Mouse (Mus musculus) neural tube, embryonic 15.5 days (tissue): Measurements from ENCODE around the gene Ccdc120. TPM values are rescaled to one million over a fixed set of nuclear protein-coding genes. Genes with fewer than 3 reads are reported as not detected.

Experiments
- ATAC-seq: fragments of 200-750 bp; cut with Nextera tagmentation; 2 replicates; pipeline ENCODE4 v1.8.0; 2017; ENCODE audit warnings: mild to moderate bottlenecking, moderate TSS enrichment, moderate library complexity; ENCODE audit not compliant: low FRiP score
- H3K27ac ChIP-seq: fragments of 300-500 bp; sonication (generic); replicated peaks from 2 replicates; pipeline ENCODE4 v1.5.1; 2015; ENCODE audit warnings: mild to moderate bottlenecking, inconsistent platforms
- H3K27me3 ChIP-seq: fragments of 300-500 bp; sonication (generic); replicated peaks from 2 replicates; pipeline ENCODE4 v1.6.1; 2015; ENCODE audit warnings: inconsistent platforms
- H3K36me3 ChIP-seq: fragments of 300-500 bp; sonication (generic); 2 replicates; pipeline ENCODE4 v1.6.1; 2015; ENCODE audit warnings: inconsistent platforms
- H3K4me1 ChIP-seq: fragments of 300-500 bp; sonication (generic); 2 replicates; pipeline ENCODE4 v1.6.1; 2015; ENCODE audit warnings: inconsistent platforms
- H3K4me2 ChIP-seq: fragments of 300-500 bp; sonication (generic); 2 replicates; pipeline ENCODE4 v1.6.1; 2015; ENCODE audit warnings: inconsistent platforms, mild to moderate bottlenecking, moderate library complexity
- H3K4me3 ChIP-seq: fragments of 300-500 bp; sonication (generic); replicated peaks from 2 replicates; pipeline ENCODE4 v1.5.1; 2015; ENCODE audit warnings: mild to moderate bottlenecking, inconsistent platforms
- H3K9ac ChIP-seq: fragments of 300-500 bp; sonication (generic); replicated peaks from 2 replicates; pipeline ENCODE4 v1.6.1; 2015; ENCODE audit warnings: mild to moderate bottlenecking, inconsistent platforms
- H3K9me3 ChIP-seq: fragments of 300-500 bp; sonication (generic); replicated peaks from 2 replicates; pipeline ENCODE4 v1.6.1; 2016; ENCODE audit warnings: inconsistent platforms
- WGBS: fragments of 180-500 bp; shearing (Covaris S2); methylation state at CpG from one replicate; pipeline ENCODE4 v1.1.7; 2015; ENCODE audit warnings: mixed read lengths; 5-methylcytosine and 5-hydroxymethylcytosine counted together
- polyA plus RNA-seq: library from polyadenylated mRNA; unstranded; fragments of >200 nt; fragmentation: Nextera tagmentation; extraction: Ambion mirVana; gene quantifications from 2 replicates; pipeline ENCODE4 v1.2.1, GENCODE M21; 2015

Ccdc120 gene
- 50.8 and 56.3 TPM in 2 replicates for polyA plus RNA-seq

DNA sequence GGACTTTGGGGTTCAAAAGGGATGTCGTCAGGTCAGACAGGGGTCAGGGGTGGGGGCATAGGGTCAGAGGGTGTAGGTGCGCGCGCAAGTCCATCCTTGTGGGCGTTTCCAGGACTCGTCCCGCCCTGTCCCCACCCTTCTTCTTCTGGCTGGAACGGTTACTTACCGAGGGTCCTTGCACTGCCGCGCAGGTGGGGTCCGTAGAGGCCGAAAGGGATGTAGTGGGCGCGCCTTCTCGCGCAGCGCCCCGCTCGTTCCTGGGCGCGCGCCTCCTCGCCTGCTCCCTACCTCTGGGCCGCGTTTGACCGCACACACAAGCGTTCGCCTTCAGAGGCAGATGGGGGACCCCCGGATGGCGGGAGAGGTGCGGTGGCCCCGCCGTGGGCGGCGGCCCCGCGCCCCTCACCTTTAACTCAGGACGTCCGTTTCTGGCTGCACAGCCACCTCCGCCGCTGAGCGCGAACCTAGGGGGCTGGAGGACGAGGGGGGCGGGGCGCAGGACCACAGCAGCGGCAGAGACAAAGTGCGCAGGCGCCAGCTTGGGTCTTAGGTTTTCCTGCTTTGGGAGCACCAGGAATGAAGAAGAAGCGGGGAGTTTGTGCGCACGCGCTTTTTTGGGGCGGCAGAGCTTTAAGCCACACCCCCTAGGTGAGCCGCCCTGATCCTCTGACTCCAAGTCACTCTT lies at the start of gene Ccdc120:
TSS of gene Ccdc120 (minus strand) at position 474 of the 685 bp plus-strand sequence.
- 10% methylated on average over 44 of the region's 56 CpGs for WGBS
- H3K27ac ChIP-seq, result peak within 1 kb of the TSS; percentile 76

DNA sequence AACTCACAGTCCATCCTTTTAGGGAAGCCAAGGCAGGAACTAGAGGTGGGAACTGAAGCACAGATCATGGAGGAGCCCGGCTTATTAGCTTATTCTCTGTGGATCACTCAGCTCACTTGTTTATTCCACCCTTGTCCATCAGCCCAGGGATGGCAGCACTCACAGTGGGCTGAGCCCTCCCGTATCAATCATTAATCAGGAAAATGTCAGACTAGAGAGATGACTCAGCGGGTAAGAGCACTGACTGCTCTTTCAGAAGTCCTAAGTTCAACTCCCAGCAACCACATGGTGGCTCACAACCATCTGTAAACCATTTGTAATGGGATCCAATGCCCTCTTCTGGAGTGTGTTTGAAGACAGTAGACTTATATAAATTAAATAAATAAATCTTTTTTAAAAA lies 46.6 kb upstream of the Ccdc120 start:
- WGBS, result 87% methylated on average over 3 of the region's 3 CpGs
- Histone ChIP-seq H3K4me1 (no peaks in the 10 kb centered on the region), H3K27me3 (no peaks in the 10 kb centered on the region), H3K4me3 (no peak overlapping the region), H3K36me3 (peaks cover 14% of the 10 kb centered on the region; the same call in 1 of the 2 replicates), H3K9me3 (no peaks in the 10 kb centered on the region), H3K4me2 (no peak overlapping the region), H3K27ac (no peak overlapping the region), H3K9ac (no peak overlapping the region)
- ATAC-seq, result no peak

More for the DNA sequence above, at the start of gene Ccdc120:
- no peaks in the 10 kb centered on the region for H3K36me3 ChIP-seq
- peak within 1 kb of the TSS; percentile 64 for H3K9ac ChIP-seq
- ATAC-seq, result peak; percentile 90
- H3K4me1 ChIP-seq, result peaks cover 10% of the 10 kb centered on the region
- H3K4me3 ChIP-seq, result peak within 1 kb of the TSS; percentile 63
- no peaks in the 10 kb centered on the region for H3K9me3 ChIP-seq
- no peaks in the 10 kb centered on the region for H3K27me3 ChIP-seq
- H3K4me2 ChIP-seq, result peak within 1 kb of the TSS; percentile 54

DNA sequence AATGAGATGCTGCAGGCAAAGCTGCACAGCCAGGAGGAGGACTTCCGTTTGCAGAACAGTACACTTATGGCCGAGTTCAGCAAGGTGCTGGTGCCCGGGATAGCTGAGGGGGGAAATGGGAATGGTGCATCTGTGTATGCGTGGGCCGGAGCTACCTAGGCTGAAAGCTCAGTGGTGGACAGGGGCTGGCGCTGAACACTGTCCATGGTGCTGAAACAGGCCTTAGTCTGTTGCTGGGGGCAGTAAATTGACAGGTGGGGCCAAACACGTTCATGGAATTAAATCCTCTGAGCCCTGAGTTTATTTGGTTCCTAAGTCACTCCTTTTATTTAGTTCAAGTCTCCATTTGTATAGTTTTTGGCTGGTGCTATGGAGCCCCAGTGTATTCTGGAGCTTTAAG lies 44.3 kb upstream of the Ccdc120 start:
- no peaks in the 10 kb centered on the region for H3K27me3 ChIP-seq
- 35% methylated on average over 7 of the region's 7 CpGs for WGBS

DNA sequence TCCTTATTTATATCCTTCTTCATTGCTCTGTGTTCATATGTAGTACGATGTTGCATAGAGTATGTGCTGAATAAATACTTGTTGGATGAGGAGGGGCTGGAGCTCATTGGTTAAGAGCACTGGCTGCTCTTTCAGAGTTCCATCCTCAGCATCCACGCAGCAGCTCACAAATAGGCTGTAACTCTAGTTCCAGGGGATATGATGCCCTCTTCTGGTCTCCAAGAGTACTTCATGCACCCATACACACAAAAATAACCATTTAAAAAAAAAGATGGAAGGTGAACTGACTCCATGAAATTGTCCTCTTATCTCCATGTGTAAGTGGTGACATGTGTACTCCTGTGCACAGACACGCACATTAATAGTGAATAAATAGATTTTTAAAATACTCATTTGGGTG lies 42.7 kb upstream of the Ccdc120 start:
- no peaks in the 10 kb centered on the region for H3K27me3 ChIP-seq
- no peak for ATAC-seq
- H3K9ac ChIP-seq, result no peak overlapping the region
- H3K27ac ChIP-seq, result no peak overlapping the region
- WGBS, result 55% methylated on average over 3 of the region's 3 CpGs
- H3K9me3 ChIP-seq, result no peaks in the 10 kb centered on the region
- peaks cover 10% of the 10 kb centered on the region for H3K4me1 ChIP-seq
- no peak overlapping the region for H3K4me3 ChIP-seq
- peaks cover 3% of the 10 kb centered on the region; the same call in 1 of the 2 replicates for H3K36me3 ChIP-seq
- no peak overlapping the region for H3K4me2 ChIP-seq

More for the DNA sequence above, 44.3 kb upstream of the Ccdc120 start:
- no peak overlapping the region for H3K4me2 ChIP-seq
- no peak overlapping the region for H3K4me3 ChIP-seq
- no peak for ATAC-seq
- no peak overlapping the region for H3K27ac ChIP-seq
- H3K9me3 ChIP-seq, result no peaks in the 10 kb centered on the region
- H3K4me1 ChIP-seq, result peaks cover 10% of the 10 kb centered on the region
- peaks cover 7% of the 10 kb centered on the region; the same call in 1 of the 2 replicates for H3K36me3 ChIP-seq
- no peak overlapping the region for H3K9ac ChIP-seq

DNA sequence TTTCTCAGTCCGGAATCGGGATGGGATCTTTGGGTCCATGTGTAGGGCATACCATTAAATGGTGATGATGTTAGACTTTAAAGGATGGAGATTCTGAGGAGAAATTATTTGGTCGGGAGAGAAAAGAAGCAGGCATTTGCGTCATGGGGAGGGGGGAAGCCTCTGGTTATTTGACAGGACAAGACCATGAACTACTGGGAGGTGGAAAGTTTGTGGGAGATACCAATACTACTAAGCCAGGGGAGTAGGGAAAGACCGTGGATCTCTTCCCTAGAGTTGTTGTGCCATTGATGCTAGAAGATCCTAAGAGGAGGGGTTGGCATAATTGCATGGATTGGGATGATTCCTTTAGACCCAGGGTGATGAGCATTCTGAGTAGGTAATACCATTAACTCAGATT lies 39.6 kb upstream of the Ccdc120 start:
- 24% methylated on average over 5 of the region's 5 CpGs for WGBS
- peak overlapping the region; percentile 56 for H3K9ac ChIP-seq
- H3K4me2 ChIP-seq, result peak overlapping the region; percentile 58
- no peaks in the 10 kb centered on the region for H3K9me3 ChIP-seq
- H3K27me3 ChIP-seq, result no peaks in the 10 kb centered on the region
- peak overlapping the region; percentile 54 for H3K4me3 ChIP-seq
- peak overlapping the region; percentile 71 for H3K27ac ChIP-seq
- peak; percentile 40 for ATAC-seq
- peaks cover 10% of the 10 kb centered on the region for H3K4me1 ChIP-seq
- H3K36me3 ChIP-seq, result no peaks in the 10 kb centered on the region; the same call in 1 of the 2 replicates

DNA sequence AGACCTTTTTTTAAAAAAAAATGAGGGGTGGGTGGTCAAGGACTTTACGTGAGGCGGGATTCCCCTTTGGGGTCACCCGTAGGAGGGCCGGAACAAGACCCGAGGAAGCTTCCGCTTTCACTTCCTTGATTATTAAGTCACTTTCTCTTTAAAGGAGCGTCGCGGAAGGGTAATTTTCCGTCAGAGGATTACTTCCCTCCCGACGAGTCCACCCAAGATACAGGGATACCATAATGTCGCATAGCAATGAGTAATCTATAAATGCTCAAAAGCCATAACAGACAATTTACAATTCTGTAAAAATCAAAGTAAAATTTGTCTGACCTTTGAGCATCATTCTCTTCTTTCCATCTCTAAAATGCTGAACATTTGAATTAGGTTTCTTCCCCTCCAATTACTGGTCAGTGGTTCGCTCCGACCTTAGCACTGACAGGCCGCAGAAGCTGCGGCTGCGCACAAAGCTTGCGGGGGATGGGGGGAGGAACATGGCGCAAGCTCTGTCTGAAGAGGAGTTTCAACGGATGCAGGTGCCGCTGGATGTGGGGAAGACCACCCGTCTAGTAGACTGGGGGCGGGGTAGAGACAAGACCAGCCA lies 38.9 kb upstream of the Ccdc120 start, which contains the start of gene Gripap1:
TSS of gene Gripap1 (plus strand) at position 224 of the 595 bp plus-strand sequence.
- H3K4me2 ChIP-seq, result peak within 1 kb of the TSS; percentile 58
- H3K4me3 ChIP-seq, result peak within 1 kb of the TSS; percentile 54
- peak within 1 kb of the TSS; percentile 56 for H3K9ac ChIP-seq
- WGBS, result 16% methylated on average over 24 of the region's 24 CpGs
- peaks cover 10% of the 10 kb centered on the region for H3K4me1 ChIP-seq
- ATAC-seq, result peak; percentile 92
- peak within 1 kb of the TSS; percentile 71 for H3K27ac ChIP-seq
- H3K27me3 ChIP-seq, result no peaks in the 10 kb centered on the region
- no peaks in the 10 kb centered on the region; the same call in 1 of the 2 replicates for H3K36me3 ChIP-seq
- no peaks in the 10 kb centered on the region for H3K9me3 ChIP-seq

DNA sequence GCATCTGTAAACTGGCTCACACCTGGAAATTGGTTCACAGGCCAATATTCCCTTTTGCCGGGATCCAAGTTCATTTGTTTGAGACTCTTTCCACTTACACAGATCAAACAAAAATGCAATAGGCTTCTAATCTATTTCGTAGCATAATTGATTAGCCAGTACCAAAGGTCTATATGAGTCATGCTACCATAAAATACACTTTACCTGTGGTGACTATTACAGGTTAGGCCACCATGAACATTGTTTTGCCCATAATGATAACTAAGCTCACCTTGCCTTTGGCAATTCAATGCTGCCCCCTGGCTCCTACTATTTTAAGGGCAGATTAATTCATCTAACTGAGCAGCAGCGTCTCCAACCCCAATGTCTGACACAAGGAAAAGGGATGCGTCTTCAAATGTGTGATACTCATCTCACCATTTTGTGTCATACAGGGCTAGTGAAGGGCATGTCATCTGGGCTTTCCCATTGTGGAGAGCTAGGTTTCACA lies 31.9 kb upstream of the Ccdc120 start:
- Histone ChIP-seq H3K9me3 (no peaks in the 10 kb centered on the region), H3K9ac (no peak overlapping the region), H3K27ac (no peak overlapping the region), H3K4me2 (no peak overlapping the region), H3K4me3 (no peak overlapping the region), H3K36me3 (no peaks in the 10 kb centered on the region), H3K27me3 (no peaks in the 10 kb centered on the region), H3K4me1 (no peaks in the 10 kb centered on the region)
- no peak for ATAC-seq
- WGBS, result 85% methylated on average over 4 of the region's 4 CpGs

DNA sequence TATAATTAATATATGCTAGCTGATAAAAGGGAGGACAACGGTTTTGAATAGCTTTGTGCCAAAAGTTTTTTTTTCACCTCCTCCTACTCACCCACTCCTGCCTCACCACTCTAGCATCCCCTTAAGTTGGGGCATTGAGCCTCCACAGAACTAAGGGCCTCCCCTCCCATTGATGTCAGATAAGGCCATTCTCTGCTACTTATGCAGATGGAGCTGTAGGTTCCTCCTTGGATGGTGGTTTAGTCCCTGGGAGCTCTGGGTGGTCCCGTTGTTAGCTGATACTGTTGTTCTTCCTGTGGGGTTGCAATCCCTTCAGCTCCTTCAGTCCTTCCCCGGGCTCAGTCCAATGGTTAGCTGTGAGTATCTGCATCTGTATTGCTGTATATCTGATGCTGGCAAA lies 28.6 kb upstream of the Ccdc120 start:
- WGBS, result 27% methylated on average over 3 of the region's 3 CpGs
- Histone ChIP-seq H3K9ac (no peak overlapping the region), H3K36me3 (no peaks in the 10 kb centered on the region), H3K4me2 (no peak overlapping the region), H3K9me3 (no peaks in the 10 kb centered on the region), H3K27me3 (no peaks in the 10 kb centered on the region), H3K27ac (no peak overlapping the region), H3K4me1 (no peaks in the 10 kb centered on the region), H3K4me3 (no peak overlapping the region)
- ATAC-seq, result no peak

DNA sequence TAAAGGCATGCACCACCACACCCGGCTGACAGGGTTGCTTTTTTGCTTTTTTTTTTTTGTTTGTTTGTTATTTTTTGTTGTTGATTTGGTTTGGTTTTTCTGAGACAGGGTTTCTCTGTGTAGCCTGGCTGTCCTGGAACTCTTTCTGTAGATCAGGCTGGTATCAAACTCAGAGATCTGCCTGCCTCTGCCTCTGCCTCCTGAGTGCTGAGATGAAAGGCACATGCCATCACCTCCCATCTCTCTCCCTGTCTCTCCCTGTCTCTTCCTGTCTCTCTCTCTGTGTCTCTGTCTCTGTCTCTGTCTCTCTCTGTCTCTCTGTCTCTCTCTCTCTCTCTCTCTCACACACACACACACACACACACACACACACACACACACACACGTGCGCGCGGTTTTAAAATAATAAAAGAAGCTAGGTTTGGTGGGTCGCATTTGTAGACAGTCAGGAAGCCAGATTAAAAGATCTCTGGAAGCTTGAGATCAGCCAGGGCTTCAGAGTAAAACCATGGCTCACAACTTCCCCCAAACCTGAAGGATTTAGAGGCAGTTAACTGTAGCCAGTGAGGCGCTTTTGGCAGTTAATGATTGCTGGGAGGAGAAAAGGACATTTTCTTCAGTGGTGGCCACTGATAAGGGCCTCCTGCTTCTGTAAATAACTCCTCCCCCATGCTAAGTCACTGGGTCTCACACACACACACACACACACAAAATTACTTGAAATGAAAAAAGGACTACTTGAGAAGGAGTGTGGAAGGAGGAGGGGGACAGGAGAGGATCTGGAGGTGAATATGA lies 27.9 kb upstream of the Ccdc120 start:
- Histone ChIP-seq H3K9ac (no peak overlapping the region), H3K27ac (no peak overlapping the region), H3K36me3 (0 out of 2 replicates have a peak, but pooled peaks cover 3% of the 10 kb centered on the region), H3K4me2 (no peak overlapping the region), H3K9me3 (no peaks in the 10 kb centered on the region), H3K27me3 (no peaks in the 10 kb centered on the region), H3K4me1 (no peaks in the 10 kb centered on the region), H3K4me3 (no peak overlapping the region)
- ATAC-seq, result no peak
- 83% methylated on average over 7 of the region's 7 CpGs for WGBS

DNA sequence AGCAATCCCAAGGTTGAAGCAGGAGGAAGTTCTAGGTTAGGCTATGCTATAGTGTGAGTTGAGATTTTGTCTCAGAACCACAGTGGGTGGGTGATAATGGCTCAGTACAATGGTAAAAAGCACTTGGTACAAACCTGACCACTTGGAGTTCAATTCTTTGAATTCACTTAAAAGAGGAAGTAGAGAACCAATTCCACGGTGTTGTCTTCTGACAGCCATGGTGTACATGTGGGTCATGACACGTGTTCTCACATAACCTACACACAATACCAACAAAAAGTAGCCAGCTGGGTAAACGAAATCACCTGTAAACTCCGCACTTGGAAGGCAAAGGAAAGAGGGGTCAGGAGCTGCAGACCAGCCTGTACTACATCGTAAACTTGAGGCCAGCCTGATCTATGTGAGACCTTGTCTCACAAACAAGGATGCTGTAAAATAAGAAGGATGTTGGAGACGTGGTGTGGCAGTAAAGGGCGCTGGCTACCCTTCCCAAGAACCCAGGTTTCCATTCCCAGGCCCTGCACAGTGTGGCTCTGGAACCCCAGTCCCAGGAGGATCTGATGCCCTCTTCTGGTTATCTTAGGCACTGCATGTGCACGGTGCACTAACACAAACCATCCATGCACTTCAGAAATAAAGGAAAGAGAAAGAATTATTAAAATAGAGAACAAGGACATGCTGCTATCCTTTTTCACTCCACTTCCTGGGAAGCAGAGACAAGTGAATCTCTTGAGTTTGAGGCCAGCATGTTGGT lies 25.8 kb upstream of the Ccdc120 start:
- WGBS, result 52% methylated on average over 8 of the region's 8 CpGs
- no peaks in the 10 kb centered on the region for H3K27me3 ChIP-seq
- no peaks in the 10 kb centered on the region for H3K4me1 ChIP-seq
- no peak overlapping the region for H3K4me2 ChIP-seq
- H3K9me3 ChIP-seq, result no peaks in the 10 kb centered on the region
- peak; percentile 47; the same call in 1 of the 2 replicates for ATAC-seq
- peaks cover 4% of the 10 kb centered on the region; the same call in 1 of the 2 replicates for H3K36me3 ChIP-seq
- H3K4me3 ChIP-seq, result no peak overlapping the region
- no peak overlapping the region for H3K27ac ChIP-seq
- H3K9ac ChIP-seq, result no peak overlapping the region
